Mouse (Mus musculus): ENCODE measurements around the gene Tbc1d5. TPM values are rescaled to one million over a fixed set of nuclear protein-coding genes. Genes with fewer than 3 reads are reported as not detected.

Tbc1d5 gene
- total RNA-seq, 1 experiment, result 3.8 TPM

- Histone ChIP-seq H3K9ac (ENCODE audit: insufficient read depth, low read depth, low read length, poor library complexity, severe bottlenecking) (no peak overlapping the region), H3K36me3 (ENCODE audit: control insufficient read depth, insufficient read depth, low read length, poor library complexity, severe bottlenecking) (no peaks in the 10 kb centered on the region), H3K27ac (ENCODE audit: insufficient read depth, low read depth, low read length, poor library complexity, severe bottlenecking) (no peak overlapping the region), H3K4me1 (ENCODE audit: control insufficient read depth in 2 of 2, insufficient read depth in 2 of 2, low read length in 2 of 2, poor library complexity in 1 of 2) (no peaks in the 10 kb centered on the region; a peak in 1 of 4 replicates), H3K4me3 (ENCODE audit: insufficient read depth in 1 of 2, low read depth in 1 of 2, low read length in 2 of 2, poor library complexity in 1 of 2, severe bottlenecking in 1 of 2) (no peak overlapping the region), H3K9me3 (ENCODE audit: control insufficient read depth, insufficient read depth, low read depth, low read length) (no peaks in the 10 kb centered on the region)
- DNase-seq (ENCODE audit: low read depth, low spot score), result no peak
- TF ChIP-seq ZC3H11A (IDR thresholded peaks at IDR 0.05; ENCODE audit: borderline replicate concordance, low read depth, low read length) (no peak), CHD2 (IDR thresholded peaks at IDR 0.05; ENCODE audit: low read depth, low read length) (no peak), HCFC1 (IDR thresholded peaks at IDR 0.05; ENCODE audit: borderline replicate concordance, insufficient read depth, low read length) (no peak), ZNF384 (IDR thresholded peaks at IDR 0.05; ENCODE audit: low read depth, low read length) (no peak), MAFK (IDR thresholded peaks at IDR 0.05; ENCODE audit: insufficient read depth, low read depth, low read length) (no peak)
- in situ Hi-C loops (cut with MboI; ENCODE audit: low sequenced_read_pairs in 2 of 2, unreplicated experiment in 2 of 2), result no loop called here
Observed at GRCm38 (mm10) chr17:50750874-50751273, 428.3 kb downstream of the Tbc1d5 start.

- no peak overlapping the region for H3K4me3 ChIP-seq (ENCODE audit: insufficient read depth in 1 of 2, low read depth in 1 of 2, low read length in 2 of 2, poor library complexity in 1 of 2, severe bottlenecking in 1 of 2)
- no peaks in the 10 kb centered on the region for H3K9me3 ChIP-seq (ENCODE audit: control insufficient read depth, insufficient read depth, low read depth, low read length)
- in situ Hi-C loops (cut with MboI; ENCODE audit: low sequenced_read_pairs in 2 of 2, unreplicated experiment in 2 of 2), result no loop called here
- no peaks in the 10 kb centered on the region for H3K4me1 ChIP-seq (ENCODE audit: control insufficient read depth in 2 of 2, insufficient read depth in 2 of 2, low read length in 2 of 2, poor library complexity in 1 of 2)
- H3K9ac ChIP-seq (ENCODE audit: insufficient read depth, low read depth, low read length, poor library complexity, severe bottlenecking), result no peak overlapping the region
- no peak for DNase-seq (ENCODE audit: low read depth, low spot score)
- no peak for TF ChIP-seq HCFC1 (IDR thresholded peaks at IDR 0.05; ENCODE audit: borderline replicate concordance, insufficient read depth, low read length)
- H3K27ac ChIP-seq (ENCODE audit: insufficient read depth, low read depth, low read length, poor library complexity, severe bottlenecking), result no peak overlapping the region
- no peaks in the 10 kb centered on the region for H3K36me3 ChIP-seq (ENCODE audit: control insufficient read depth, insufficient read depth, low read length, poor library complexity, severe bottlenecking)
Observed at GRCm38 (mm10) chr17:50741386-50741785, 437.8 kb downstream of the Tbc1d5 start.

DNA sequence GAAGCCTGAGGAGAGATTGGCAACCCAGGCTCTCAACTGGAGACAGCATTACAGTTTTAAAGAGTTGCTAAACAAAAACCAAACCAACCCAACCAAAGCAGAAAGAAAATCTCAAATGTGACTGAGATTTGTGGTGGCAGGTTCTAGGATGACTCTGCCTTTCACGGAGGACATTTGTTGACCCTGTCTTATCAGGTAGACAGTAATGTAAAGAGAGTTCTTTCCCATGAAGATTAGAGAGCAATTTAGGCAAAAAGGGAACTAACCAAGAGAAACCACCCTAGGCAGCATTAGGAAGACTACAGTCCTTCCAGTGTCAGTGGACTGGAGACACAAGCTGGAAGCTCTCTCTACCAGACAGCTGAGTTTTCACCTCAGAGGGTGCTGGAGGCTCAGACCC lies 438.3 kb downstream of the Tbc1d5 start:
- Histone ChIP-seq H3K4me3 (ENCODE audit: insufficient read depth in 1 of 2, low read depth in 1 of 2, low read length in 2 of 2, poor library complexity in 1 of 2, severe bottlenecking in 1 of 2) (no peak overlapping the region), H3K4me1 (ENCODE audit: control insufficient read depth in 2 of 2, insufficient read depth in 2 of 2, low read length in 2 of 2, poor library complexity in 1 of 2) (no peaks in the 10 kb centered on the region), H3K27ac (ENCODE audit: insufficient read depth, low read depth, low read length, poor library complexity, severe bottlenecking) (no peak overlapping the region), H3K36me3 (ENCODE audit: control insufficient read depth, insufficient read depth, low read length, poor library complexity, severe bottlenecking) (no peaks in the 10 kb centered on the region), H3K9me3 (ENCODE audit: control insufficient read depth, insufficient read depth, low read depth, low read length) (no peaks in the 10 kb centered on the region), H3K9ac (ENCODE audit: insufficient read depth, low read depth, low read length, poor library complexity, severe bottlenecking) (no peak overlapping the region)
- in situ Hi-C loops (cut with MboI; ENCODE audit: low sequenced_read_pairs in 2 of 2, unreplicated experiment in 2 of 2), result no loop called here
- no peak for DNase-seq (ENCODE audit: low read depth, low spot score)
- TF ChIP-seq ZC3H11A (IDR thresholded peaks at IDR 0.05; ENCODE audit: borderline replicate concordance, low read depth, low read length) (no peak), ZNF384 (IDR thresholded peaks at IDR 0.05; ENCODE audit: low read depth, low read length) (no peak), MAFK (IDR thresholded peaks at IDR 0.05; ENCODE audit: insufficient read depth, low read depth, low read length) (no peak), CHD2 (IDR thresholded peaks at IDR 0.05; ENCODE audit: low read depth, low read length) (no peak), HCFC1 (IDR thresholded peaks at IDR 0.05; ENCODE audit: borderline replicate concordance, insufficient read depth, low read length) (no peak)

- Histone ChIP-seq H3K4me1 (ENCODE audit: control insufficient read depth in 2 of 2, insufficient read depth in 2 of 2, low read length in 2 of 2, poor library complexity in 1 of 2) (no peaks in the 10 kb centered on the region), H3K9ac (ENCODE audit: insufficient read depth, low read depth, low read length, poor library complexity, severe bottlenecking) (no peak overlapping the region), H3K36me3 (ENCODE audit: control insufficient read depth, insufficient read depth, low read length, poor library complexity, severe bottlenecking) (no peaks in the 10 kb centered on the region; the same call in 1 of the 2 replicates), H3K9me3 (ENCODE audit: control insufficient read depth, insufficient read depth, low read depth, low read length) (no peaks in the 10 kb centered on the region), H3K4me3 (ENCODE audit: insufficient read depth in 1 of 2, low read depth in 1 of 2, low read length in 2 of 2, poor library complexity in 1 of 2, severe bottlenecking in 1 of 2) (no peak overlapping the region), H3K27ac (ENCODE audit: insufficient read depth, low read depth, low read length, poor library complexity, severe bottlenecking) (no peak overlapping the region)
- in situ Hi-C loops (cut with MboI; ENCODE audit: low sequenced_read_pairs in 2 of 2, unreplicated experiment in 2 of 2), result no loop called here
- no peak for DNase-seq (ENCODE audit: low read depth, low spot score)
- no peak for TF ChIP-seq CHD2 (IDR thresholded peaks at IDR 0.05; ENCODE audit: low read depth, low read length)
- no peak for TF ChIP-seq HCFC1 (IDR thresholded peaks at IDR 0.05; ENCODE audit: borderline replicate concordance, insufficient read depth, low read length)
- TF ChIP-seq ZC3H11A (IDR thresholded peaks at IDR 0.05; ENCODE audit: borderline replicate concordance, low read depth, low read length), result no peak
- no peak for TF ChIP-seq MAFK (IDR thresholded peaks at IDR 0.05; ENCODE audit: insufficient read depth, low read depth, low read length)
- TF ChIP-seq ZNF384 (IDR thresholded peaks at IDR 0.05; ENCODE audit: low read depth, low read length), result no peak
Observed at GRCm38 (mm10) chr17:50738476-50738875, 440.7 kb downstream of the Tbc1d5 start.

DNA sequence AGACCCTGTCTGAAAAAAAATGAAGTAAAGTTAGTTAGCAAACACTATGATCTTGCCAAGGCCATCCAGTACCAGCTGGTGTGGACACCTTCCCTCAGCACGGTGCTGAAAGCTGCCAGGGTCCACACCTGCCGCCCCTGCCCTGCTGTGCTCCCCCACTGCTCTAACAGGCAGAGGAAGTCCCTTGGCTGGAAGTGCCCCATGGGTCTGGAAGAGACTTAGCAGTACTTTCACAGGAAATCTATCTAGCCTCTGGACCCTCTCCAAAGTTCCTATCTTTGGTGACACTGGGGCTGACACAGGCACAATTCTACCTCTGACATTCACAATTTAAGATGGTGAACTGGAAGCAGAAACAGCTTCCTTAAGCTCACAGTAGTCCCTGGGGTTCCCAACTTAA lies 442.1 kb downstream of the Tbc1d5 start:
- H3K9me3 ChIP-seq (ENCODE audit: control insufficient read depth, insufficient read depth, low read depth, low read length), result no peaks in the 10 kb centered on the region
- DNase-seq (ENCODE audit: low read depth, low spot score), result no peak
- no peak overlapping the region for H3K27ac ChIP-seq (ENCODE audit: insufficient read depth, low read depth, low read length, poor library complexity, severe bottlenecking)
- no peak overlapping the region for H3K9ac ChIP-seq (ENCODE audit: insufficient read depth, low read depth, low read length, poor library complexity, severe bottlenecking)
- no peak overlapping the region for H3K4me3 ChIP-seq (ENCODE audit: insufficient read depth in 1 of 2, low read depth in 1 of 2, low read length in 2 of 2, poor library complexity in 1 of 2, severe bottlenecking in 1 of 2)
- TF ChIP-seq HCFC1 (IDR thresholded peaks at IDR 0.05; ENCODE audit: borderline replicate concordance, insufficient read depth, low read length) (no peak), ZNF384 (IDR thresholded peaks at IDR 0.05; ENCODE audit: low read depth, low read length) (no peak), ZC3H11A (IDR thresholded peaks at IDR 0.05; ENCODE audit: borderline replicate concordance, low read depth, low read length) (no peak), MAFK (IDR thresholded peaks at IDR 0.05; ENCODE audit: insufficient read depth, low read depth, low read length) (no peak), CHD2 (IDR thresholded peaks at IDR 0.05; ENCODE audit: low read depth, low read length) (no peak)
- H3K36me3 ChIP-seq (ENCODE audit: control insufficient read depth, insufficient read depth, low read length, poor library complexity, severe bottlenecking), result no peaks in the 10 kb centered on the region; the same call in 1 of the 2 replicates
- in situ Hi-C loops (cut with MboI; ENCODE audit: low sequenced_read_pairs in 2 of 2, unreplicated experiment in 2 of 2), result no loop called here
- no peaks in the 10 kb centered on the region for H3K4me1 ChIP-seq (ENCODE audit: control insufficient read depth in 2 of 2, insufficient read depth in 2 of 2, low read length in 2 of 2, poor library complexity in 1 of 2)
